Mouse (Mus musculus) CD4-positive, CD25-positive, alpha-beta regulatory T cell, adult 4 months (primary cell): ENCODE measurements at regions not wholly inside any gene's neighbourhood (a gene's known extent, or its start where the extent isn't known, plus 50 kb on each side); places are given as distances from the start of the nearest gene placed in this dataset.

ENCODE experiments used
- ATAC-seq: one replicate; pipeline ENCODE4 v1.8.0; 2017

GRCm38 (mm10) chr4:8953181-8953580 is 714.3 kb upstream of the Car8 start:
- no peak for ATAC-seq

- ATAC-seq, result no peak
Measured at GRCm38 (mm10) chr4:8949951-8950350, 711.1 kb upstream of the Car8 start.

GRCm38 (mm10) chr4:8949537-8949936 is 710.7 kb upstream of the Car8 start:
- ATAC-seq, result no peak

- ATAC-seq, result no peak
Measured at GRCm38 (mm10) chr4:8945116-8945515, 706.3 kb upstream of the Car8 start.

GRCm38 (mm10) chr4:8943080-8943479 is 704.2 kb upstream of the Car8 start:
- ATAC-seq, result no peak

GRCm38 (mm10) chr4:8938948-8939411 is 700.1 kb upstream of the Car8 start:
- ATAC-seq, result no peak

- no peak for ATAC-seq
Measured at GRCm38 (mm10) chr4:8935899-8936298, 697.1 kb upstream of the Car8 start.

GRCm38 (mm10) chr4:8934541-8934940 is 695.7 kb upstream of the Car8 start:
- ATAC-seq, result no peak

GRCm38 (mm10) chr4:8929346-8929745 is 690.5 kb upstream of the Car8 start:
- no peak for ATAC-seq

GRCm38 (mm10) chr4:8928551-8929305 is 689.9 kb upstream of the Car8 start:
- no peak for ATAC-seq

GRCm38 (mm10) chr4:8927276-8927906 is 688.5 kb upstream of the Car8 start:
- ATAC-seq, result peak; percentile 74

- ATAC-seq, result peak; percentile 85
Measured at GRCm38 (mm10) chr4:8926642-8927275, 687.9 kb upstream of the Car8 start.

- ATAC-seq, result no peak
Measured at GRCm38 (mm10) chr4:8922695-8923363, 684.0 kb upstream of the Car8 start.

- ATAC-seq, result no peak
Measured at GRCm38 (mm10) chr4:8921477-8922385, 682.9 kb upstream of the Car8 start.

GRCm38 (mm10) chr4:8920306-8920705 is 681.5 kb upstream of the Car8 start:
- no peak for ATAC-seq

GRCm38 (mm10) chr4:8919366-8919984 is 680.6 kb upstream of the Car8 start:
- no peak for ATAC-seq
